Mouse (Mus musculus) bone marrow, adult 2 months (tissue): Measurements from ENCODE around the gene Limk2. TPM values are rescaled to one million over a fixed set of nuclear protein-coding genes. Genes with fewer than 3 reads are reported as not detected.

ENCODE experiments used
- H3K27ac ChIP-seq: fragments of 200-500 bp; 2 replicates; pipeline ENCODE4 v1.5.1; 2012; ENCODE audit warnings: low read depth, mild to moderate bottlenecking, control low read depth, inconsistent platforms, low read length; ENCODE audit not compliant: control insufficient read depth, poor library complexity, insufficient read depth
- H3K4me1 ChIP-seq: fragments of 200-500 bp; 2 replicates; pipeline ENCODE4 v1.6.1; 2011; ENCODE audit warnings: low read length; ENCODE audit not compliant: control insufficient read depth, insufficient read depth
- H3K4me3 ChIP-seq: fragments of 200-500 bp; replicated peaks from 2 replicates; pipeline ENCODE3; 2011; ENCODE audit warnings: mild to moderate bottlenecking, low read depth, low read length, control low read depth; ENCODE audit not compliant: control insufficient read depth
- CTCF ChIP-seq: fragments of 200-500 bp; IDR thresholded peaks from 2 replicates; pipeline ENCODE4 v1.5.1; 2011; ENCODE audit warnings: low read length, control low read depth; ENCODE audit not compliant: control insufficient read depth, insufficient read depth
- POLR2A ChIP-seq: fragments of 200-500 bp; IDR thresholded peaks from 2 replicates; pipeline ENCODE4 v1.6.1; 2011; ENCODE audit warnings: low read depth, mild to moderate bottlenecking, control low read depth, low read length, borderline replicate concordance; ENCODE audit not compliant: control insufficient read depth
- WGBS: fragments of 180-500 bp; shearing (Covaris S2); methylation state at CpG from one replicate; pipeline ENCODE4 v1.1.7; 2018; 5-methylcytosine and 5-hydroxymethylcytosine counted together
- polyA plus RNA-seq: library from polyadenylated mRNA; stranded (reverse); fragments of >200 nt; gene quantifications from 2 replicates; pipeline ENCODE4 v1.2.4, GENCODE M21; 2011; ENCODE audit warnings: low replicate concordance; ENCODE audit not compliant: missing spikeins, insufficient read depth, insufficient read length

Gene Limk2
- polyA plus RNA-seq, 1 experiment = 60.1 TPM

DNA sequence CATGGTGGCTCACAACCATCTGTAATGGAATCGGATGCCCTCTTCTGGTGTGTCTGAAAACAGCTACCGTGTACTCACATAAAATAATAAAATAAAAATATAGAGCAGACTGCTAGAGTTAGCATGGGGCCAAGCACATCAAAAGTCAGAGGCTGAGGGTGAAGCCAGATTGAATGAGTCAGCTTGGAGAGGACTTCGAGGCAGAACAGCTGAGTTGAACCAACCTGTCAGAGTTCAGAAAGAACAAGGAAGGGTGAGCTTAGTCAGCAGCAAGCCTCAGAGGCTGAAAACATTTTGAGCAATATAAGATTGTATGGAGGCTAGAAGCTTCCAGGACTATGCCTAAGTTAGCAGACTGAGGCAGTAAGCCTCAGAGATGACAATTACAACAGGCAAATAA is 90.7 kb downstream of the Limk2 start:
- no peak overlapping the region for H3K4me3 ChIP-seq
- H3K4me1 ChIP-seq = no peaks in the 10 kb centered on the region
- TF ChIP-seq POLR2A = no peak
- no peak for TF ChIP-seq CTCF
- WGBS = 61% methylated on average over 3 of the region's 3 CpGs
- H3K27ac ChIP-seq = no peak overlapping the region

DNA sequence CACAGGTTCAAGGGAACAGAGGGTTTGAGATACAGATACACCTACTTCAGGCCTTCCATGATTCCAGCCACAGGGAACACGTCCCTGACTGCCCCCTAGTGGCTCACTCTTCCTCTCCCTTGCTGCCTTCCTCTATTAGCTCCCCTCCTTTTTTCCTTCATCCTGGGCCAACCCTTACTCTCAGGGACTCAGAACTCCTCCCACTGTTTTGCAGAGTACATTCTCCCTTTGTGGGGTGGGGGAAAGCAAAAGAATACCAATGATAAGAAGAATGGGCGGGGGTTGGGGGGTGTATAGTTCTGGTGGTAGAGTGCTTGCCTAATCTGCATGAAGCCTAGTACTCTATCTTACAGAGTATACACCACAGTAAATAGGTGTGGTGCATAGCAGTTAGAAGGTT is 94.8 kb downstream of the Limk2 start:
- 30% methylated on average over 2 of the region's 2 CpGs for WGBS

GRCm38 (mm10) chr11:3313294-3313693 is 95.7 kb downstream of the Limk2 start:
- no peak overlapping the region for H3K27ac ChIP-seq
- H3K4me1 ChIP-seq = peaks cover 2% of the 10 kb centered on the region; the same call in 1 of the 2 replicates
- no peak overlapping the region for H3K4me3 ChIP-seq
- WGBS = 9% methylated on average over 1 of the region's 1 CpGs
- no peak for TF ChIP-seq CTCF
- TF ChIP-seq POLR2A = no peak

More for the DNA sequence above, 94.8 kb downstream of the Limk2 start:
- TF ChIP-seq CTCF (peak; percentile 77), POLR2A (no peak)
- Histone ChIP-seq H3K4me1 (peaks cover 2% of the 10 kb centered on the region; the same call in 1 of the 2 replicates), H3K27ac (no peak overlapping the region), H3K4me3 (no peak overlapping the region)

- H3K4me1 ChIP-seq = peaks cover 2% of the 10 kb centered on the region; the same call in 1 of the 2 replicates
- TF ChIP-seq CTCF (no peak), POLR2A (no peak)
- WGBS = 37% methylated on average over 10 of the region's 10 CpGs
- no peak overlapping the region for H3K4me3 ChIP-seq
- no peak overlapping the region for H3K27ac ChIP-seq
These were observed 97.2 kb downstream of the Limk2 start for GRCm38 (mm10) chr11:3311586-3312347.

GRCm38 (mm10) chr11:3310789-3311585 is 98.0 kb downstream of the Limk2 start:
- H3K4me1 ChIP-seq = peaks cover 2% of the 10 kb centered on the region; the same call in 1 of the 2 replicates

GRCm38 (mm10) chr11:3309884-3310283 is 99.1 kb downstream of the Limk2 start:
- Histone ChIP-seq H3K4me3 (no peak overlapping the region), H3K27ac (no peak overlapping the region), H3K4me1 (peaks cover 2% of the 10 kb centered on the region; the same call in 1 of the 2 replicates)
- 63% methylated on average over 4 of the region's 4 CpGs for WGBS
- TF ChIP-seq CTCF (no peak), POLR2A (no peak)

More at GRCm38 (mm10) chr11:3310789-3311585, 98.0 kb downstream of the Limk2 start:
- H3K4me3 ChIP-seq = no peak overlapping the region
- no peak for TF ChIP-seq CTCF
- TF ChIP-seq POLR2A = no peak
- H3K27ac ChIP-seq = peak overlapping the region; percentile 29
- 18% methylated on average over 10 of the region's 10 CpGs for WGBS

- TF ChIP-seq POLR2A (no peak), CTCF (no peak)
- no peak overlapping the region for H3K4me3 ChIP-seq
- 51% methylated on average over 3 of the region's 3 CpGs for WGBS
- H3K27ac ChIP-seq = peak overlapping the region; percentile 8; the same call in 1 of the 2 replicates
- peaks cover 2% of the 10 kb centered on the region; the same call in 1 of the 2 replicates for H3K4me1 ChIP-seq
These were observed 101.1 kb downstream of the Limk2 start for GRCm38 (mm10) chr11:3307875-3308274.

GRCm38 (mm10) chr11:3305821-3306220 is 103.2 kb downstream of the Limk2 start:
- H3K4me1 ChIP-seq = no peaks in the 10 kb centered on the region; the same call in 1 of the 2 replicates
- WGBS = 83% methylated on average over 4 of the region's 4 CpGs
- no peak overlapping the region for H3K4me3 ChIP-seq
- H3K27ac ChIP-seq = no peak overlapping the region
- TF ChIP-seq POLR2A = no peak

- TF ChIP-seq POLR2A = no peak
- no peak for TF ChIP-seq CTCF
- 72% methylated on average over 4 of the region's 4 CpGs for WGBS
- H3K4me1 ChIP-seq = peaks cover 3% of the 10 kb centered on the region
- no peak overlapping the region for H3K4me3 ChIP-seq
- H3K27ac ChIP-seq = no peak overlapping the region
These were observed 106.2 kb downstream of the Limk2 start for GRCm38 (mm10) chr11:3302792-3303191.
